Mouse (Mus musculus): ENCODE results near the gene Ksr1.

GRCm38 (mm10) chr11:79141235-79142109 is 4.7 kb downstream of the Ksr1 start:
- TF ChIP-seq CTCF (IDR thresholded peaks at IDR 0.05; ENCODE audit: low read depth) (peak; percentile 24; the same call in 1 of the 2 replicates), EP300 (IDR thresholded peaks at IDR 0.05; ENCODE audit: low read depth) (no peak)

Measured in liver, embryonic 14.5 days (tissue).